Mouse (Mus musculus) spleen, postnatal 14 days (tissue): ENCODE measurements around the gene Hdgfl2.

Experiments used
- DNase-seq, 2 experiments: peaks; one replicate each; pipeline ENCODE4 v3.0.0; 2021 to 2022; ENCODE audit warnings: low spot score in 2 of 2

Gene Hdgfl2

DNA sequence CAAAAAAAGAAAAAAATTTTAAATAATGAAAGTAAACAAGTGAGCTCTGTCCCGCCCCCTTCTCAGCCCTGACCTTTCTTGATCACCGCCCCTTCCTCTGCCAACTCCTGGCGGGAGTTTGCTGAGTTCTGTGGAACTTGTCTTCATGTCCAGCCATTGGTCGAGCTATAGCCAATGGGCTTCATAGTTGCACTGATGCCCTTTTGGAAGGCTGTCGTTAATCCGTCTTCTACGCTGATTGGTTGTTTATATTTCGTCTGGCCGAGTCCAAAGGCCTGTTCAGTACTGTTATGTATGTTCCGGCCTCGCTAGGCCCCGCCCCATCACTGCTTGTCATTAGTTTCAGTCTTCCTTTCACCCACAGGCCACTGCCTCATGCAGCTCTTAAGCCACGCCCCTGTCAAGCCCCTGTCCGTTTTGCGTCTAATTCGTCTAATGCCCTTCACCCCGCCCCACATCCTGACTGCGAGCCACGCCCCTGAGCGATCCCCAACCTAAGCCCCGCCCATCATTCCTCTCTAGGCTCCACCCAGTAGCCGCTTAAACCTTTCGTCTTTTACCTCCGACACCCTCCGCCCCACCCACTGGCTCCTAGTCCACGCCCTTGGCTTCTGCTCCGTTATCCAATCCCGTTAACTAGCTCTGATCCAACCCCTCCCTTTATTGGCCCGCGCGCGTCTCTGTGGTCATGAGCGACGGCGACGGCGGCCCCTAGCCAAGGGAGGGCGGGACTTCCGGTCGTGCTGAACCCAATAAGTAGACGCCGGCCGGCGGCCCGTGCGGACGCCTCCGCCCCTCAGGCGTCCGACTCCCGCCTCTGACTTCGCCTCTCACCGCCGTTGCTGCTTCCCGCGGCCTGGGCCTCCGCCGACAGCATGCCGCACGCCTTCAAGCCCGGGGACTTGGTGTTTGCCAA is at the start of gene Hdgfl2:
Hdgfl2 (plus strand) TSS at position 755 of the 916 bp plus-strand sequence.
- peak; percentile 99 for DNase-seq

GRCm38 (mm10) chr17:56030238-56030870 is 49.1 kb upstream of the Hdgfl2 start:
- no peak for DNase-seq

- DNase-seq = no peak
Measured at GRCm38 (mm10) chr17:56030919-56031318, 48.5 kb upstream of the Hdgfl2 start.

DNA sequence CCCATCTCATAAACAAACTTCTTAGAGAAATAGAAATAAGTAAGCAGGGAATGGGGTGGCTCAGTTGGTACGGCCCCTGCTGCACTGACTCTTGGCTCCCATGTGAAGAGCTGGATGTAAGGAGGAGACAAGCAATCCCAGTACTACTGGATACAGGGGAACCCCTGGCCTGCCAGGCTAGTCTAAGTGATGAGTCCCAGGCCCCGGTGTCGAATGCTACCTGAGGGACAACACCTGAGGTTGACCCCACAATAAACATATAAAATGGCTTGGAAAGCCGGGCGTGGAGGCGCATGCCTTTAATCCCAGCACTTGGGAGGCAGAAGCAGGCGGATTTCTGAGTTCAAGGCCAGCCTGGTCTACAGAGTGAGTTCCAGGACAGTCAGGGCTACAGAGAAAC is 48.0 kb upstream of the Hdgfl2 start:
- DNase-seq = no peak

DNA sequence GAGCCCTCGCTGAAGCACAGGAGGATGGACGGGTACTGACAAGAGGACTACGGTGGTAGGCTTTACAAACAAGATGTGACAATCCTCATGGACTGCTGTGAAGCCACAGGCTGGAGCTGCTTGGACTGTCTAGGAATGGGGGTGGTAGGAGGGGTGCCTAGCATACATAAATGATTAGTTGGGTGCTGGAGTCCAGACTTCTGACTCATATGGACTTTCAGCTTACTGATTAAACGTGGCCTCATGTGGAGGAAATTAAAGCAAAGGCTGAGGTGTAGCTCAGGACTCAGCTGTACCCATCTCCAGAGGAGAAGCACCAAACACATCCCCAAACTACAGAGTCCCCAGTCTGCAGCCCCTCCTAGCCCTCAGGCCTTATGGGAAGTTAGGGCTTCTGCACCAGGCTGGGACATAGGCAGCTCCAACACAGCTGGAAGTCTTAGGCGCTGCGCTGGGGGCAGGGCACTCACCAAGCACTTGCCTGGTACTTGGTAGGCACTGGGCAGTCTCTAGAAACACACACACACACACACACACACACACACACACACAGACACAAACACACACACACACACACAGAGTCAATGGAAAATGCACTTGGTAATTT is 47.2 kb upstream of the Hdgfl2 start:
- DNase-seq = no peak

DNA sequence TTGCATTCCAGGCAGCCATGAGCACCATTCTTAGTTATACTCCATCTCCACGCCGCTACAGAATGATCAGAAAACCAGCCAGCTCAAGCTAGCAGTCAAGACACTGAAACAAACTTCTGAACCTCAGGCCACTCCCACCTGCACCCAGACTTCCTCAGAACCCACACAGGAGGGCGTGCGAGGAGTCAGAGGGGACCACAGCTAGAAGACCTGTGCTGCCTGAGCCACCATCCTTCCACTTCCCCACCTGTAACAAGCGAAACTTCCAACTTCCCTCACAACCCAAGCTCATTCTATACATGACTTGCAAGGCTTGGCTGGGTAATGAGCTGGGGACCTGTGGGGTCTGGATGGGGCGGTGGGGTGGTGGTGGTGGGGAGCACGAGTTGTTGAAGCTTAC is 46.6 kb upstream of the Hdgfl2 start:
- peak in 1 of 2 experiments; percentile 38 for DNase-seq

- no peak for DNase-seq
Measured at GRCm38 (mm10) chr17:56034040-56034725, 45.3 kb upstream of the Hdgfl2 start.

GRCm38 (mm10) chr17:56034726-56035100 is 44.7 kb upstream of the Hdgfl2 start:
- no peak for DNase-seq

- no peak for DNase-seq
Measured at GRCm38 (mm10) chr17:56035216-56035615, 44.2 kb upstream of the Hdgfl2 start.

- DNase-seq = peak; percentile 99
Measured at GRCm38 (mm10) chr17:56036176-56036900, 43.1 kb upstream of the Hdgfl2 start, which contains the start of gene Sh3gl1. Gene Sh3gl1, minus strand, starts transcription at chr17:56036635.

DNA sequence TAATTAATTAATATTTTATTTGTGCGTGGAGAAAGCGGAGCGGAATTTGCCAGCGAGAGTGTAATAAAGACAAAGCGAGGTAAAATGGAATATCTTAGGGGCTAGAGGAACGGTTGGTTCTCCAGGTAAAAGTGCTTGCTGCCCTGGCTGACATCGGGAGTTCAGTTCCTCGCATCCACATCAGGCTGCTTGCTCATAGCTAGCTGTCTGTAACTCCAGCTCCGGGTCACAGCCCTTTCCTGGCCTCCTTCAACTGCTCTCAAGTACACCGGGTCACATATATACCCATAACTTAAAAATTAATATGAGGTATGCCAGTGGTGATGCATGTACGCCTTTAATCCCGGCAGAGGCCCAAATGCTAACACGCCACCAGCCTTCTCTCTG is 42.5 kb upstream of the Hdgfl2 start:
- DNase-seq = no peak

GRCm38 (mm10) chr17:56038583-56039261 is 40.7 kb upstream of the Hdgfl2 start:
- DNase-seq = no peak

- no peak for DNase-seq
Measured at GRCm38 (mm10) chr17:56039345-56039744, 40.1 kb upstream of the Hdgfl2 start.

DNA sequence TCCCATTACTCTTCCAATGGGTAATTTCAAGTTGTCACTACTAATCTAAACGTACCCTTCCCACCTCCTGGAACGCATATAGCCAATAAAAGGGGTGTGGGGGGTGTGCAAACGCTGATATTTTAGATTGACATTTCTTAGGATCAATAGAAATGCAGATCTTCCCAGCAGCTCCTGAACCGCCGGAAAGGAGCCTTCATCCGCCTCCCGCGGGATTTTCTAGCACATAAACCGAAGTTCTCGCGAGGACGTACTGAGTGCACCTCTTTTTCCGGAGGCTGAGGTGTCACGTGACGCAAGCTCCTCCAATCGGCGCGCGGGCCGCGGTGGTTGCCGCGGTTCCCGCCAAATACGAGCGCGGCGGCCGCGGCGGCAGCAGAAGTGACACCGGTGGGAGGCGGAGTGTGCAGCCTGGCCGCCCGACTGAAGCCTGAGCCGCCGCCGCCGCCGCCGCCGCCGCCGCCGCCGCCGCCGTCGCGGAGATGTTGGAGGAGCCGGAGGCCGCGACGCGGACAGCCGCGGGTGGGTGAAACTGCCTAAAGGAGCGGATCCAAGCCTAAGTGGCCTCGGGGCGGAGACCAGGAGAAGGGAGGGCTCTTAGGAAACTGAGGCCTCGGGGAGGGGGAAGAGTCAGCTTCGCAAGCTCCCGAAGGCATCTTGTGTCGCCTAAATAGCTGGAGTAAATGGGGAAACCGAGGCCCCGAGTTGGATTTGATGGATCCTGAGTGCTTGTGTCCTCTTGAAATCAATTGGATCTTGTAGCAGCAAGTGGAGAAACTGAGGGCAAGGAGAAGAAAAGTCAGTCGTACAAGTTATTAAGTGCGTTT is 39.2 kb upstream of the Hdgfl2 start, which contains the start of gene Chaf1a:
Chaf1a (plus strand) TSS at position 410 of the 827 bp plus-strand sequence.
- peak; percentile 92 to 94 for DNase-seq

- DNase-seq = no peak
Measured at GRCm38 (mm10) chr17:56040857-56041163, 38.6 kb upstream of the Hdgfl2 start.

- no peak for DNase-seq
Measured at GRCm38 (mm10) chr17:56051369-56051768, 28.1 kb upstream of the Hdgfl2 start.

- no peak for DNase-seq
Measured at GRCm38 (mm10) chr17:56054938-56055337, 24.5 kb upstream of the Hdgfl2 start.

GRCm38 (mm10) chr17:56055945-56056678 is 23.3 kb upstream of the Hdgfl2 start:
- DNase-seq = no peak
